Mouse (Mus musculus) midbrain, embryonic 13.5 days (tissue): ENCODE data around the gene Gstm5. TPM values are rescaled to one million over a fixed set of nuclear protein-coding genes. Genes with fewer than 3 reads are reported as not detected.
"Not testable (repeated sequence)": the region's sequence is repeated elsewhere in the genome, so short reads cannot be mapped to it uniquely, and the experiment has no call there.

Experiments
- ATAC-seq: fragments of 200-750 bp; cut with Nextera tagmentation; 2 replicates; pipeline ENCODE4 v1.8.0; 2017; ENCODE audit warnings: mild to moderate bottlenecking, moderate TSS enrichment, moderate library complexity
- H3K27ac ChIP-seq: fragments of 300-500 bp; sonication (generic); 2 replicates; pipeline ENCODE4 v1.5.1; 2015; ENCODE audit warnings: inconsistent platforms, mild to moderate bottlenecking, moderate library complexity
- H3K27me3 ChIP-seq: fragments of 300-500 bp; sonication (generic); 2 replicates; pipeline ENCODE4 v1.6.1; 2015; ENCODE audit warnings: mild to moderate bottlenecking, inconsistent platforms
- H3K36me3 ChIP-seq: fragments of 300-500 bp; sonication (generic); 2 replicates; pipeline ENCODE4 v1.6.1; 2015; ENCODE audit warnings: mild to moderate bottlenecking, inconsistent platforms
- H3K4me1 ChIP-seq: fragments of 300-500 bp; sonication (generic); replicated peaks from 2 replicates; pipeline ENCODE4 v1.6.1; 2015; ENCODE audit warnings: inconsistent platforms
- H3K4me2 ChIP-seq: fragments of 300-500 bp; sonication (generic); replicated peaks from 2 replicates; pipeline ENCODE4 v1.6.1; 2015; ENCODE audit warnings: moderate library complexity, mild to moderate bottlenecking, inconsistent platforms
- H3K4me3 ChIP-seq: fragments of 300-500 bp; sonication (generic); replicated peaks from 2 replicates; pipeline ENCODE4 v1.5.1; 2015; ENCODE audit warnings: mild to moderate bottlenecking, inconsistent platforms
- H3K9ac ChIP-seq: fragments of 300-500 bp; sonication (generic); replicated peaks from 2 replicates; pipeline ENCODE4 v1.6.1; 2015; ENCODE audit warnings: mild to moderate bottlenecking, inconsistent platforms
- H3K9me3 ChIP-seq: fragments of 300-500 bp; sonication (generic); 2 replicates; pipeline ENCODE4 v1.6.1; 2016; ENCODE audit warnings: mild to moderate bottlenecking, inconsistent platforms
- WGBS: fragments of 180-500 bp; shearing (Covaris S2); methylation state at CpG from one replicate; pipeline ENCODE4 v1.1.7; 2015; 5-methylcytosine and 5-hydroxymethylcytosine counted together
- polyA plus RNA-seq: library from polyadenylated mRNA; unstranded; fragments of >200 nt; fragmentation: Nextera tagmentation; extraction: Ambion mirVana; gene quantifications from 2 replicates; pipeline ENCODE4 v1.2.1, GENCODE M21; 2015

The Gstm5 gene
- polyA plus RNA-seq, 1 experiment from 2014 or later, result 236 TPM

DNA sequence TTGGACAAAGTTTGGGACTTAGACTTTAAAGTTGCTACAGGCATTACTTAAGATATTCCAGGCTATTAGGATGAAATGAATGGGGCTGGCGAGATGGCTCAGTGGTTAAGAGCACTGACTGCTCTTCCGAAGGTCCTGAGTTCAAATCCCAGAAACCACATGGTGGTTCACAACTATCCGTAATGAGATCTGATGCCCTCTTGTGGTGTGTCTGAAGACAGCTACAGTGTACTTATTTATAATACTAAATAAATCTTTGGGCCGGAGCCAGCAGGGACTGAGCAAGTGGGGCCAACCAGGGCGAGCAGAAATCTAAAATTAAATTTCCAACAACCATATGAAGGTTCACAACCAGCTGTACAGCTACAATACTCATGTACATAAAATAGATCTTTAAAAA is 34.1 kb upstream of the Gstm5 start:
- 86% methylated on average over 5 of the region's 5 CpGs for WGBS
- not testable (repeated sequence) for H3K27me3 ChIP-seq, H3K4me1 ChIP-seq, H3K9ac ChIP-seq, H3K4me3 ChIP-seq, H3K27ac ChIP-seq, H3K36me3 ChIP-seq, H3K9me3 ChIP-seq, H3K4me2 ChIP-seq, ATAC-seq

DNA sequence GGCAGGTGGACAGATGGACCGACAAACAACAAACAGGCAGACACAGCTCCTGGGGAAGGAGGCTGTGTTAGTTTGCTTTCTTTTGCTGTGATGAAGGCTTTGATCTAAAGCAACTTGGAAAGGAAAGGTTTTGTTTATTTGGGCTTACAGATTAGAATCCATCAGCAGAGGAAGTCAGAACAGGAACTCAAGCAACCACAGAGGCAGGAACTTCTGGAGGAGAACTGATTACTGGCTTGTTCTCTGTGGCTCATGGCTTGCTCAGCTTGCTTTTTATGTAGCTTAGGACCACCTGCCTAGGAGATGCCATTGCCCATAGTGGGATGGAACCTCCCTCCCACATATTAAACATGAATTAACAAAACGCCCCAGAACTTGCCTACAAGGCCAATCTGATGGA is 33.1 kb upstream of the Gstm5 start:
- 77% methylated on average over 2 of the region's 2 CpGs for WGBS
- Histone ChIP-seq H3K4me2 (no peak overlapping the region), H3K9me3 (no peaks in the 10 kb centered on the region), H3K27ac (no peak overlapping the region), H3K4me3 (no peak overlapping the region), H3K27me3 (no peaks in the 10 kb centered on the region), H3K9ac (no peak overlapping the region), H3K36me3 (no peaks in the 10 kb centered on the region), H3K4me1 (peaks cover 2% of the 10 kb centered on the region; the same call in 1 of the 2 replicates)
- no peak for ATAC-seq

DNA sequence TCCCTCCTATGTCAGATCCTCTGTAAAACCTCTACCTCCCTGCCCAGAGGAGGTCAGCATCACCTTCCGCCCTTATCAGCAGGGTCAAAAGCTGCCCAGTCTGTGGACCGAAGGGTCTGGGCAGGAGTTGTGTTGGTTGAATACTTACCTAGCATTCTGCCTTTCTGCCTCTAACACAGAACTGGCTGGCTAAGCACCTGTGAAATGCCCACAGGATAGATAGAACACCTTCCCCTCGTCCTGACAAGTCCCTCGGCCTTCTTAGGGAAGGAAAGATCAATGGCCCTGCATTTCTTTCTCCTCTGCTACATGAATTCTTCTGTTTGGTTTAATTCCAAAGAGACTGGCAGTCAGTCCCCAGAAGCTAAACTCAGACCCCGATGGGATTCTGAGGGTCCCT is 32.1 kb upstream of the Gstm5 start:
- Histone ChIP-seq H3K36me3 (no peaks in the 10 kb centered on the region), H3K27ac (no peak overlapping the region), H3K9me3 (no peaks in the 10 kb centered on the region), H3K9ac (no peak overlapping the region), H3K4me1 (peaks cover 5% of the 10 kb centered on the region; the same call in 1 of the 2 replicates), H3K4me2 (no peak overlapping the region), H3K27me3 (no peaks in the 10 kb centered on the region), H3K4me3 (no peak overlapping the region)
- 84% methylated on average over 5 of the region's 5 CpGs for WGBS
- ATAC-seq, result no peak; the same call in 1 of the 2 replicates

DNA sequence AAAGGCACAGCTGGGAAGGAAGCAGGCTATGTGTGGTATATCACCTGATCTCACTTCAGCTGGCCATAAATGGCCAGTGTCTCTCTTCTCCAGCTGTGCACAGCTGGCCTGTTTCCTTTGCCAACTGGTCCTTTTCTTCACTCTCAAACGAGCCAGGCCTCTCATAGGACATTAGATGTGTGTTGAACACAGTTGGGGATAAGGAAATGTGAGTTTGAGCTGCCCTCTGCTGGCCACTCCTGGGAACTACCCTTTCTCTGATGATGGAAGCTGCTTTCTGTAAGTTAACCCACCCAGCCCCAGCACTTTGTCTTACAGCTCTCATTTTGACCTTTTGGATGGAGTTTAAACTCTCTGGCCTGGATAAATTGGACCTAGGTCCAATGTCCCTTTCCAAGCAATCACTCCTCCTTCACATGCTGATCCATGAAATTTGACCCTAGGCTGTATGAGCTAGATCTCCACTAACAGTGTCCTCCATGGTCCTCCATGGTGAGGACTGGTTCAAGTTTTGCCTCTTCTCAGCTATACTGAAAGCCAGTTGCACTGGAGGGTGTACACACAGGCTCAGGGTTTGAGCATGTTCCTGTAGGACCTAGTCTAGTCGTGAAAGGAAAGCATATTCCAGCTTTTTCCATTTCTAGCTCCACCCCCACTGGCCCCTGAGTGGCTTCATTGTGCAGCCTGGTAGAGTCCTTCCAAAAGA is 31.6 kb upstream of the Gstm5 start:
- Histone ChIP-seq H3K9ac (no peak overlapping the region), H3K27me3 (no peaks in the 10 kb centered on the region), H3K4me3 (no peak overlapping the region), H3K27ac (no peak overlapping the region), H3K36me3 (no peaks in the 10 kb centered on the region), H3K9me3 (no peaks in the 10 kb centered on the region), H3K4me2 (no peak overlapping the region), H3K4me1 (peaks cover 11% of the 10 kb centered on the region)
- 4% methylated on average over 2 of the region's 2 CpGs for WGBS
- ATAC-seq, result peak; percentile 86

DNA sequence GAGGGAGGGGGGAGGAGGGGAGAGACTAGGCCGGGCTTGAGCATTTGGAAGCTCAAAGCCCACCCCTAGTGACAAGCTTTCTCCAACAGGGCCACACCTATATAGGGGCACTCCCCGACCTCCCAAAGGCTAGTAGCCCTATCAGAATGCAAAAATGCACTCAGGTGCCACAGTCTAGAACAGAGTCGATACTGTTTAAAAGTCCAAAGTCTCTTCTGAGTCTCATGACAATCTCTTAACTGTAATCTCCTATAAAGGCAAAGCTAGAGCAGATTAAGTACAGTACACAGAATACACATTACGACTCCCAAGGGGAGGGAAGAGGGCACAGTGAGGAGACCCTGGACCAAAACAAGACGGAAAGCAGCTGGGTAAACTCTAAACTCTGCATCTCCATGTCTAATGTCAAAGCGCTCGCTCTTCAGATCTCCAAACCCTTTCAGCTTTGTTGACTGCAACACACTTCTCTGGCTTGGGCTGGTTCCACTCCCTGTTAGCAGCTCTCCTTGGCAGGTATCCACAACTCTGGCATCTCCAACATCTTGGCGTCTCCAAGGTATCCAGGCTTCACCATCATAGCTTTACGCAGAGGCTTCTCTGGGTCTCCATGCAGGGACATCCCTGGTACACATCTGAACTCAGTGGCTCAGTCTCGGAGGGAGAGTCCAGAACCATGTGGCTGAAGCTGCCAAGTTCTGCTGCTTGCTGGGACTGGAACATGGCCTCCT is 30.1 kb upstream of the Gstm5 start:
- WGBS, result 76% methylated on average over 10 of the region's 10 CpGs
- H3K27ac ChIP-seq, result no peak overlapping the region
- H3K9me3 ChIP-seq, result no peaks in the 10 kb centered on the region
- H3K4me1 ChIP-seq, result peaks cover 17% of the 10 kb centered on the region
- ATAC-seq, result no peak
- H3K27me3 ChIP-seq, result no peaks in the 10 kb centered on the region
- H3K4me2 ChIP-seq, result no peak overlapping the region
- H3K36me3 ChIP-seq, result no peaks in the 10 kb centered on the region
- no peak overlapping the region for H3K4me3 ChIP-seq
- H3K9ac ChIP-seq, result no peak overlapping the region

DNA sequence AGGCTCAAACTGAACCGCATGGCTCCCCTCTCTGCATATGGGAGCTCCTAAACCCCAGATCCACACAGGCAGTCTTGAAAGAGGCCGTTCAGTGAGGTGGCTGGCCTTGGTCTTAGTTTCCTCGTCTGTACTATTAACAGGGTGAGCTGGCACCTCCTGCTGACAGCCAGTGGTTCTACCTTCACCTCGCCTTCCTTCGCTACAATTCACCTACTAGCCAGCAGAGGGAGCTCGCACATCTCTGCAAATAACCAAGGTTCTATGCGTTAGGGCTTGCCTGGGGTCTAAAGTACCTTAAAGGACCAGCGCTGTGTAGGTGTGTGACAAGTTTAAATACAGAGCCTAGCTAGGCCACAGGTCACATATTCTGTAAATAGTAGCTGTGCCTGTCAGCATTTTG is 28.5 kb upstream of the Gstm5 start:
- WGBS, result 3% methylated on average over 8 of the region's 8 CpGs
- Histone ChIP-seq H3K27ac (no peak overlapping the region), H3K4me3 (no peak overlapping the region), H3K36me3 (no peaks in the 10 kb centered on the region), H3K27me3 (no peaks in the 10 kb centered on the region), H3K4me1 (peaks cover 17% of the 10 kb centered on the region), H3K4me2 (no peak overlapping the region), H3K9ac (no peak overlapping the region), H3K9me3 (no peaks in the 10 kb centered on the region)
- ATAC-seq, result peak; percentile 40

DNA sequence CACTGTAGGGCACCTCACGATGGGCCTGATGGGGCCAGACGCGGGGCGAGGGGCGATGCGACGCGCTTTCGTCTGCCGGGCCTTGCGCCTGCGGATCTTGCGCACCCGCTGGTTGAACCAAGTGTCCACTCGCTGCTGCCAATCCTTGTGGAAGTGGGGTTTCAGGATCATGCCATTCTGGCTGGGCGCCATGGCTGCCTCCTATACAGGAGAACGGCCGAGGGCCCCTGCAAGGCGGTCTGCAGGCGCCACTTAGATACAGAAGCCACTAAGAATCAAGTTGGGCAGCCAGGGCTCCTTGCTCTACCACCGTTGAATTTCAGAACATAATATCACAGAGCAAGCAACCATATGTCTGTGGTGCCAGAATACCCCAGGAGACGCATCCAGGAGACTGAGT is 27.2 kb upstream of the Gstm5 start:
- Histone ChIP-seq H3K27me3 (no peaks in the 10 kb centered on the region), H3K4me2 (no peak overlapping the region), H3K36me3 (no peaks in the 10 kb centered on the region), H3K4me1 (peaks cover 17% of the 10 kb centered on the region), H3K9ac (no peak overlapping the region), H3K27ac (peak overlapping the region; percentile 61), H3K9me3 (no peaks in the 10 kb centered on the region), H3K4me3 (no peak overlapping the region)
- no peak for ATAC-seq
- 89% methylated on average over 22 of the region's 22 CpGs for WGBS

DNA sequence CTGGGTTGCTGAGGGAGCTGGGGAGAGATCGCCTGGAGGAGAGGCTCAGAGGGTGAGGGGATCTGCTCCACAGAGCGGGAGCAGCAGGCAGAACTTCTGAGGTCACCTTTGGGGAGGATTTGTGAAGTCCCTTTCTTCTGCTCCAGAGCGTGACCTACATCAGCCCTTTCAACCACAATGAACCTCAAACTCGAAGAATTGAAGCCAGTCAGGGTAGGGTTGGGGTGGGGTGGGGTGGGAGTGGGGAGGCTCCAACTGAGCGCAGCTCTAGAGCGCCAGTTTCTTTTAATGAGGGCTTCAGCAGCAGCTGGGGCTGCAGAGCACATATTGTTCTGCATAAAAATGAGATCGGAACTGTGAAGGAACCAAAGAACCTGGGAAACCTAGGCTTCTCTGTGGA is 26.5 kb upstream of the Gstm5 start:
- no peaks in the 10 kb centered on the region for H3K36me3 ChIP-seq
- H3K4me2 ChIP-seq, result no peak overlapping the region
- peaks cover 17% of the 10 kb centered on the region for H3K4me1 ChIP-seq
- H3K9me3 ChIP-seq, result no peaks in the 10 kb centered on the region
- peak; percentile 71 for ATAC-seq
- H3K27me3 ChIP-seq, result no peaks in the 10 kb centered on the region
- peak overlapping the region; percentile 61 for H3K27ac ChIP-seq
- no peak overlapping the region for H3K4me3 ChIP-seq
- no peak overlapping the region for H3K9ac ChIP-seq
- WGBS, result 7% methylated on average over 7 of the region's 7 CpGs

DNA sequence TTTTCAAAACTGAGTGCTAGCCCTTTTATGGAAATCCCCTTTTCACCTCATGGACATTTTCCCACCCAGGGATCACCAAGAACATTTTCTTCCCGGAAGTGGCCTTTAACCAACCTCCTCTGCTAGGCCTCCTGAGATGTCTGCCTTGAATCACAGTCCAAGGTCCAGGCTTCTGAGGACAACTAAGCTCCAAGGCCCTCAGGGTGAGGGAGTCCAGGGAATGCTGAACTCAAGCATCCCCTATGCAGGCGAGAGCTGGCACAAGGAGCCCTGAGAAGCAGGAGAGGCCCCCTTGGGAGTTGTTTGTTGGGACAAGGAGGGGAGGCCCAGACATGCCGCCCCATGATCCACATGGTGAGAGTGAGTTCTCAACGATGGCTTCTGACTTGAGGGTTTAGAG is 25.7 kb upstream of the Gstm5 start:
- no peak for ATAC-seq
- Histone ChIP-seq H3K4me3 (no peak overlapping the region), H3K4me2 (no peak overlapping the region), H3K27ac (no peak overlapping the region), H3K9me3 (no peaks in the 10 kb centered on the region), H3K36me3 (no peaks in the 10 kb centered on the region), H3K27me3 (no peaks in the 10 kb centered on the region), H3K4me1 (peaks cover 17% of the 10 kb centered on the region), H3K9ac (no peak overlapping the region)
- WGBS, result 65% methylated on average over 4 of the region's 4 CpGs

DNA sequence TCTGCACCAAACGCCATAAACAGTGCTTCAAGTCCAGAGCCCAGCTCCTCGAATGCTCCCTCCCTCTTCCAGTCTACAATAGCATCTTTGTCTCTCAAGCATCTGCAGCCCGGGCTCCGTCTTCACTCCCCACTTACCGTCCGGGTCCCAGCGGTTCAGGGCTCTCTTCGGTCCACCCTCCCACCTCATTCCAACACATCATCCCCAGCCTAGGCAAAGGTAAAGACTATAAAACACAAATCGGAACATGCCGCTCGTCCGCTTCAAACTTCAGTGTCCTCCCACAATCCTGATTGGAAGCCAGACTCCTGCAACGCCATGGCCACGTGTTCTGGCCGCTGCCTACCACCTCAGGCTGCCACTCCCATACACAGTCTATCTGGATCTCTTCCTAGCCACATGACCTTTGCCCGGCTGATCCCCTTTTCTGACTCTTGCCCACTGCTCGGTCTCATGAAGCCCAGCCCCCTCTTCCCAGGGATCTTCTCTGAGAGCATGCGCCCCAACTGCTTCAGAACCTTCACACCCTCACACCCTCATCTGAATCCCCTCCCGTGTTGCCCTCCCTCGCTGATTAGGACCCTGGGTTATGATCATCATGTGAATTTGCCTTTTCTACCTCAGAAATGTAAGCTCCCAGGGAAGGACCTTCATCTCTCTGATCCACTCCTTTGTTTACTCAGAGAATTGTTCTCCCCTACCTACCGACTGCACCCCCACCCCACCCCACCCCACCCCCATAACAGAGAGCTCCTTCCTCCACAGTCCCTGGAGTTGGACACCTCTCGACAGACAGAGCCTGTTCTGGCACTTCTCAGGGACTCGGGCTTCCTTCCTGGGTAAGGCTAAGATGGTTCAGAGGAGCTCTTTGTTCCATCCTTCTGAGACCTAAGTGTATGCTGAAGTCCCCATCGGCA is 22.0 kb upstream of the Gstm5 start:
- H3K4me1 ChIP-seq, result peaks cover 11% of the 10 kb centered on the region
- WGBS, result 74% methylated on average over 24 of the region's 24 CpGs
- H3K4me3 ChIP-seq, result no peak overlapping the region
- no peaks in the 10 kb centered on the region for H3K27me3 ChIP-seq
- no peak overlapping the region for H3K9ac ChIP-seq
- ATAC-seq, result no peak
- H3K9me3 ChIP-seq, result no peaks in the 10 kb centered on the region
- no peaks in the 10 kb centered on the region for H3K36me3 ChIP-seq
- no peak overlapping the region for H3K27ac ChIP-seq
- H3K4me2 ChIP-seq, result no peak overlapping the region

DNA sequence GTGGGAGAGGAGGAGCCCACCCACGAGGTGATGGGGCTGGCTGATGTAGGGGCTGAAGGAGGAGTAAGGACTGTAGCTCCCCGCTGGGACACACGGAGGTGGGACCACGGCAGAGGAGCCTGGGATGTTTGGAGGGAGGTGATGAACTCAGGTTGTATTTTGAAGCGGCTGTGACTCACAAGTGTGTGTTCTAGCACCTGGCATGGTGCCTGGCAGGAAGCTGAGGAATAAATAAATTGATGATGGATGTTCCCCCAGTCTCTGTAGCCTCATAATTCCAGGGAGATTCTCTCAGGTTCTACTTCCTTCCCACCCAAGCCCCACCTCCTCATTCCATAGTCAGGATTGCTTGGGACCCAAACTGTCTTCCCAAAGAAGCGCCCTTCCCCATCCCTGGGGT is 20.4 kb upstream of the Gstm5 start:
- no peak for ATAC-seq
- no peak overlapping the region for H3K4me2 ChIP-seq
- H3K9ac ChIP-seq, result no peak overlapping the region
- H3K4me3 ChIP-seq, result no peak overlapping the region
- no peaks in the 10 kb centered on the region for H3K9me3 ChIP-seq
- H3K36me3 ChIP-seq, result no peaks in the 10 kb centered on the region
- no peaks in the 10 kb centered on the region for H3K4me1 ChIP-seq
- WGBS, result 76% methylated on average over 6 of the region's 6 CpGs
- H3K27ac ChIP-seq, result no peak overlapping the region
- no peaks in the 10 kb centered on the region for H3K27me3 ChIP-seq

DNA sequence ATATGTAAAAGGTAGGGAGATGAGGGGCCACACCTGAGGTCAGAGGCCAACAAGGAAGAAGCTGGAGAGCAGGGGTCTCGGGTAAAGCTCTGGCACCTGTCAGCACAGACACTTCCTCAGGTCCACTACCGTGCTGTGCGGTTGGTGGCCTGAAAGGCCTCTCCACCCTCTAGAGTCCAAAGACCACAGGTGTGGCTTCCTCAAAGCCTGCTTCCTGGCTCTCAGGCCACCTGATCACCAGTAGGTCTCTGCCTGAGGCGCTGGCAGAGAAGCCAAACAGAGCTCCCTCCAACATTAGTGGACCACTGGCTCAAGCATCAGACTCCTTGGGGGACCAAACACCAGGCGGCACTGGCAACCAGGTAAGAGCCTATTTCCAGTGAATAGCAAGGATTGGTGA is 18.6 kb upstream of the Gstm5 start, which contains the start of gene Eps8l3:
Eps8l3 (plus strand) TSS at position 225 of the 400 bp plus-strand sequence.
- 89% methylated on average over 5 of the region's 5 CpGs for WGBS
- H3K9me3 ChIP-seq, result no peaks in the 10 kb centered on the region
- no peak within 1 kb of the TSS for H3K9ac ChIP-seq
- H3K27ac ChIP-seq, result no peak within 1 kb of the TSS
- no peak for ATAC-seq
- no peak within 1 kb of the TSS for H3K4me2 ChIP-seq
- no peak within 1 kb of the TSS for H3K4me3 ChIP-seq
- no peaks in the 10 kb centered on the region for H3K36me3 ChIP-seq
- no peaks in the 10 kb centered on the region for H3K4me1 ChIP-seq
- H3K27me3 ChIP-seq, result no peaks in the 10 kb centered on the region
